Mouse (Mus musculus) spleen, adult 2 months (tissue): ENCODE results near the gene Slc26a9.

Experiments
- CTCF ChIP-seq: fragments of 200-500 bp; IDR thresholded peaks from 2 replicates; pipeline ENCODE4 v1.5.1; 2011; ENCODE audit warnings: mild to moderate bottlenecking, inconsistent platforms; ENCODE audit not compliant: insufficient read depth, insufficient read length, insufficient replicate concordance; ENCODE audit errors: extremely low read depth
- POLR2A ChIP-seq: fragments of 200-500 bp; IDR thresholded peaks from 2 replicates; pipeline ENCODE4 v1.6.1; 2011; ENCODE audit warnings: low read depth, low read length, inconsistent platforms

GRCm38 (mm10) chr1:131718952-131719694 lies 24.7 kb upstream of the Slc26a9 start:
- TF ChIP-seq POLR2A = no peak
- no peak for TF ChIP-seq CTCF
